Mouse (Mus musculus) testis, adult 2 months (tissue): ENCODE measurements around the gene Gns.

Experiments used
- CTCF ChIP-seq: fragments of 200-500 bp; IDR thresholded peaks from 2 replicates; pipeline ENCODE4 v1.5.1; 2012; ENCODE audit warnings: low read depth, mild to moderate bottlenecking, inconsistent platforms, low read length, moderate library complexity; ENCODE audit not compliant: control insufficient read depth, insufficient read depth, insufficient replicate concordance
- POLR2A ChIP-seq: fragments of 200-500 bp; IDR thresholded peaks from 2 replicates; pipeline ENCODE4 v1.6.1; 2012; ENCODE audit warnings: low read depth, mild to moderate bottlenecking, inconsistent platforms, low read length, moderate library complexity; ENCODE audit not compliant: control insufficient read depth

DNA sequence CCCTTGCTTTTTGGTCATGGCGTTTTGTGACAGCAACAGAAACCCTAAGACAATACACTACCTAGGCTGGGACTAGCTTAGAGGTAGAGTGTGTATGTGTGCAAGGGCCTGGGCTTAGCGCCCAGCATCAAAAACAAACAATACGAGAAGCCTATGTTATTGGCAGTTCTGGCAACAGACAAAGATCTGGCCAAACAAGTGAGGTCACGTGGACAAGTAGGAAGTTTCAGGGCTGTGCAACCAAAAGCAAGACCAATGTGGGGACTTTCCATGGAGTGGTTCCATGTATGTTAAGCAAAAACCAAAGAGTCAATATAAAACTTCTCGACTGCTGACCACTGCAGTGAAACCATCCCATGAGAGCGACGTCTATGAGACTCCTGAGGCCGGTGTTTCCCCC, 80.9 kb downstream of the Gns start:
- TF ChIP-seq CTCF = no peak
- no peak for TF ChIP-seq POLR2A
